Mouse (Mus musculus) hindbrain, embryonic 15.5 days (tissue): ENCODE data around the gene Swsap1. TPM values are rescaled to one million over a fixed set of nuclear protein-coding genes. Genes with fewer than 3 reads are reported as not detected.

Source experiments
- ATAC-seq: fragments of 200-750 bp; cut with Nextera tagmentation; 2 replicates; pipeline ENCODE4 v1.8.0; 2017; ENCODE audit warnings: low read depth, moderate number of reproducible peaks, moderate TSS enrichment; ENCODE audit not compliant: low FRiP score
- H3K27ac ChIP-seq: fragments of 300-500 bp; sonication (generic); replicated peaks from 2 replicates; pipeline ENCODE4 v1.5.1; 2015; ENCODE audit warnings: mild to moderate bottlenecking, inconsistent platforms
- H3K27me3 ChIP-seq: fragments of 300-500 bp; sonication (generic); 2 replicates; pipeline ENCODE4 v1.6.1; 2015; ENCODE audit warnings: control low read depth, inconsistent platforms
- H3K36me3 ChIP-seq: fragments of 300-500 bp; sonication (generic); 2 replicates; pipeline ENCODE4 v1.6.1; 2015; ENCODE audit warnings: control low read depth, inconsistent platforms
- H3K4me1 ChIP-seq: fragments of 300-500 bp; sonication (generic); replicated peaks from 2 replicates; pipeline ENCODE4 v1.6.1; 2015; ENCODE audit warnings: control low read depth, inconsistent platforms
- H3K4me2 ChIP-seq: fragments of 300-500 bp; sonication (generic); 2 replicates; pipeline ENCODE4 v1.6.1; 2015; ENCODE audit warnings: moderate library complexity, mild to moderate bottlenecking, inconsistent platforms
- H3K4me3 ChIP-seq: fragments of 300-500 bp; sonication (generic); 2 replicates; pipeline ENCODE4 v1.5.1; 2015; ENCODE audit warnings: mild to moderate bottlenecking, inconsistent platforms
- H3K9ac ChIP-seq: fragments of 300-500 bp; sonication (generic); 2 replicates; pipeline ENCODE4 v1.6.1; 2015; ENCODE audit warnings: inconsistent platforms
- H3K9me3 ChIP-seq: fragments of 300-500 bp; sonication (generic); 2 replicates; pipeline ENCODE4 v1.6.1; 2016; ENCODE audit warnings: control low read depth, inconsistent platforms
- WGBS: fragments of 180-500 bp; shearing (Covaris S2); methylation state at CpG from one replicate; pipeline ENCODE4 v1.1.7; 2015; 5-methylcytosine and 5-hydroxymethylcytosine counted together
- polyA plus RNA-seq: library from polyadenylated mRNA; unstranded; fragments of >200 nt; fragmentation: Nextera tagmentation; extraction: Ambion mirVana; gene quantifications from 2 replicates; pipeline ENCODE4 v1.2.1, GENCODE M21; 2015

Swsap1 gene
- polyA plus RNA-seq, 1 experiment from 2014 or later: 9.3 TPM

- Histone ChIP-seq H3K9ac (no peak overlapping the region), H3K36me3 (0 out of 2 replicates have a peak, but pooled peaks cover 4% of the 10 kb centered on the region), H3K27ac (no peak overlapping the region), H3K4me3 (no peak overlapping the region), H3K9me3 (no peaks in the 10 kb centered on the region), H3K27me3 (no peaks in the 10 kb centered on the region), H3K4me2 (no peak overlapping the region), H3K4me1 (peaks cover 23% of the 10 kb centered on the region)
- WGBS: 79% methylated on average over 3 of the region's 3 CpGs
- ATAC-seq: no peak
These were observed 30.5 kb upstream of the Swsap1 start for GRCm38 (mm10) chr9:21925034-21925433.

DNA sequence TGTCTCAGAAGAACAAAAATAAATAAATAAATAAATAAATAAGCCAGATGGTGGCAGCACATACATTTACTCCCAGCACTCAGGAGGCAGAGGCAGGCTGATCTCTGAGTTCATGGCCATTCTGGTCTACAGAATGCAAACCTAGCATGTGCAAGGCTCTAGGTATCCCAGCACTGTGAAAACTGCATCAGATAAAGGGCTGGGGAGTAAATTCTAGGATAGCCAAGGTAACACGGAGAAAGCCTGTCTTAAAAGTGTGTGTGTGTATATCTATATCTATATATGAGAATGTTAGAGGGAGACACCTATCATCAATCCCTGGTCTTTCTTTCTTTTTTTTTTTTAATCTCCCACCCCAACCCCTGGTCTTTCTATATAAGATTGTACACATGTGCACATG lies 30.0 kb upstream of the Swsap1 start:
- H3K4me3 ChIP-seq: no peak overlapping the region
- peaks cover 23% of the 10 kb centered on the region for H3K4me1 ChIP-seq
- no peak for ATAC-seq
- 0 out of 2 replicates have a peak, but pooled peaks cover 4% of the 10 kb centered on the region for H3K36me3 ChIP-seq
- no peak overlapping the region for H3K27ac ChIP-seq
- no peak overlapping the region for H3K9ac ChIP-seq
- H3K27me3 ChIP-seq: no peaks in the 10 kb centered on the region
- H3K9me3 ChIP-seq: no peaks in the 10 kb centered on the region
- WGBS: 100% methylated on average over 1 of the region's 1 CpGs
- H3K4me2 ChIP-seq: no peak overlapping the region

DNA sequence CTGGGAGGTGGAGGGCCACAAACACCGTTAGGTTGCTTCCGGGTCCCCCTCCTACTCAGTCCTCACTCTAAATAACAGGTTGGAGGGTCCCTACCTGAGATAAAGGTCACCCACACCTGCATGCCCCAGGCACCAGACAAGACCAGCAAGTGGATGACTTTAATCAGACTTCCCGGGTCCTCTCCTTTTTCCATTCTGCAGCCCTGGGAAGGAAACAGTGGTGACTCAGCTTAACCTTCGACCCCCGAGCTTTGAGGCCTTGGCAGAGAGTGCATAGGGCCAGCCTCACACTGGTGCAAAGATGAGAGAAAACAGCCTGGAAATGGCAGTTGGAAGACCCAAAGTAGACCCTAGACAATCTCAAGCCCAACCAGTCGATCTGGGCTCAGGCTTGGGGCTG lies 29.4 kb upstream of the Swsap1 start:
- 77% methylated on average over 6 of the region's 6 CpGs for WGBS
- Histone ChIP-seq H3K27ac (no peak overlapping the region), H3K9ac (peak overlapping the region; percentile 60; the same call in 1 of the 2 replicates)

GRCm38 (mm10) chr9:21926784-21927183 lies 28.8 kb upstream of the Swsap1 start:
- 1% methylated on average over 6 of the region's 6 CpGs for WGBS
- ATAC-seq: no peak
- peak overlapping the region; percentile 69 for H3K27ac ChIP-seq

More for the DNA sequence above, 29.4 kb upstream of the Swsap1 start:
- H3K4me1 ChIP-seq: peaks cover 23% of the 10 kb centered on the region
- peak overlapping the region; percentile 56 for H3K4me3 ChIP-seq
- H3K9me3 ChIP-seq: no peaks in the 10 kb centered on the region
- peak overlapping the region; percentile 69 for H3K4me2 ChIP-seq
- H3K36me3 ChIP-seq: 0 out of 2 replicates have a peak, but pooled peaks cover 4% of the 10 kb centered on the region
- ATAC-seq: no peak
- no peaks in the 10 kb centered on the region for H3K27me3 ChIP-seq

DNA sequence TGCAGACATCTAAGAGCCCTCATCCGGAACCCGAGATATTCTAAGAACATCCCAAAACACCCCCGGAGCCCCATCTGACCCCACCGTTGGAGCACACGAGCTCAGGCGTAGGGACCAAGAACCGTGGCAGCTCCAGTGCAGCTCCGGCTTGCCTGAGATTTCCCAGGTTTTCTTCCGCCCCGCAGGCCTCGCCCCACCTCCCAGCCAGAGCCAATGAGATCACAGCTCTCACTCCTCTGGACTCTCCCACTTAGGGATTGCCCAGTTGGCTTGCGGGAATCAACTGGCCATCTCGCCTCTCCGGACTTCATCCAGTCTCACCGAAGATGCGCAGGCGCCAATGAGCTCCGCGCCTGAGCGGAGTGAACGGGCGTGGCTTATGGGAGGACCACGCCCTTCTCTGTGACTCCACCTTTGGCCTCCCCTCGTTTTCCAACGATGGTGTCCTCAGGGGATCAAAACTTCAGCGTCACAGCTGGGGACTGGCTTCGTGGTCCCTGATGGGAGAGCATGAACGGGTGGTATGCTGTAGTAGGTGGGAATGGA lies 28.3 kb upstream of the Swsap1 start, which contains the start of the genes Ccdc159 and Tmem205:
Ccdc159 (plus strand) TSS at position 264 of the 546 bp plus-strand sequence.
Tmem205 (minus strand) TSS at position 349 of the 546 bp plus-strand sequence.
- Histone ChIP-seq H3K9ac (peak within 1 kb of the TSS; percentile 60), H3K36me3 (0 out of 2 replicates have a peak, but pooled peaks cover 4% of the 10 kb centered on the region), H3K27ac (peak within 1 kb of the TSS; percentile 69), H3K4me2 (peak within 1 kb of the TSS; percentile 69), H3K4me1 (peaks cover 23% of the 10 kb centered on the region), H3K9me3 (no peaks in the 10 kb centered on the region), H3K4me3 (peak within 1 kb of the TSS; percentile 56), H3K27me3 (no peaks in the 10 kb centered on the region)
- ATAC-seq: peak; percentile 97
- under 1% methylated on average over 28 of the region's 28 CpGs for WGBS

More at GRCm38 (mm10) chr9:21926784-21927183, 28.8 kb upstream of the Swsap1 start:
- 0 out of 2 replicates have a peak, but pooled peaks cover 4% of the 10 kb centered on the region for H3K36me3 ChIP-seq
- H3K4me1 ChIP-seq: peaks cover 23% of the 10 kb centered on the region
- peak overlapping the region; percentile 60 for H3K9ac ChIP-seq
- no peaks in the 10 kb centered on the region for H3K27me3 ChIP-seq
- H3K4me2 ChIP-seq: peak overlapping the region; percentile 69
- H3K4me3 ChIP-seq: peak overlapping the region; percentile 56
- no peaks in the 10 kb centered on the region for H3K9me3 ChIP-seq

GRCm38 (mm10) chr9:21929208-21929607 lies 26.3 kb upstream of the Swsap1 start:
- Histone ChIP-seq H3K4me1 (peaks cover 22% of the 10 kb centered on the region), H3K9me3 (no peaks in the 10 kb centered on the region), H3K4me3 (no peak overlapping the region), H3K36me3 (0 out of 2 replicates have a peak, but pooled peaks cover 4% of the 10 kb centered on the region), H3K27ac (no peak overlapping the region), H3K9ac (no peak overlapping the region), H3K4me2 (no peak overlapping the region), H3K27me3 (no peaks in the 10 kb centered on the region)
- no peak for ATAC-seq
- 87% methylated on average over 3 of the region's 3 CpGs for whole genome bisulfite sequencing

DNA sequence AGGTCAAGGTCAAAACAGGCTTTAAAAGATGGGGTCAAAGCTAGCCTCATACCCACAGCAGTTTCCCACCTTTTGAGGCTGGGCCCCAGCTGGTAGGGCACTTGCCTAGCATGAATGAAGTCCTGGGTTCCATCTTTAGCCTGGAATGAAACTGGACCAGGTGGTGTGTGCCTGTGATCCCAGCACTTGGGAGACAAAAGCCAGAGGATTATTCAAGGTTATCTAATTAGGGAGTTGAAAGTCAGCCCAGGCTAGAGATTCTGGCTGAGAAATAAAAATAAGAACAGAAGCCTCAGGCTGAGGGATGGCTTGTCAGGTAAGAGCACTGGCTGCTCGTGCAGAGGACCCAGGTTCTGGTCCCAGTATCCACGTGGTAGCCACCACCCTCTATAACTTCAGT lies 23.5 kb upstream of the Swsap1 start:
- Histone ChIP-seq H3K9ac (no peak overlapping the region), H3K4me2 (no peak overlapping the region), H3K27ac (no peak overlapping the region), H3K36me3 (no peaks in the 10 kb centered on the region), H3K27me3 (no peaks in the 10 kb centered on the region), H3K4me1 (peaks cover 15% of the 10 kb centered on the region), H3K4me3 (no peak overlapping the region), H3K9me3 (no peaks in the 10 kb centered on the region)
- no peak for ATAC-seq
- 49% methylated on average over 2 of the region's 2 CpGs for WGBS

GRCm38 (mm10) chr9:21932445-21933137 lies 23.0 kb upstream of the Swsap1 start:
- no peak for ATAC-seq
- WGBS: 61% methylated on average over 12 of the region's 12 CpGs
- H3K9me3 ChIP-seq: no peaks in the 10 kb centered on the region
- H3K4me1 ChIP-seq: peaks cover 13% of the 10 kb centered on the region
- no peaks in the 10 kb centered on the region for H3K36me3 ChIP-seq
- H3K27ac ChIP-seq: no peak overlapping the region
- H3K4me3 ChIP-seq: no peak overlapping the region
- H3K4me2 ChIP-seq: no peak overlapping the region
- no peak overlapping the region for H3K9ac ChIP-seq
- no peaks in the 10 kb centered on the region for H3K27me3 ChIP-seq

- Histone ChIP-seq H3K27me3 (no peaks in the 10 kb centered on the region), H3K4me2 (no peak overlapping the region), H3K9me3 (no peaks in the 10 kb centered on the region), H3K36me3 (no peaks in the 10 kb centered on the region), H3K27ac (no peak overlapping the region), H3K4me1 (peaks cover 23% of the 10 kb centered on the region), H3K4me3 (no peak overlapping the region), H3K9ac (no peak overlapping the region)
- WGBS: 86% methylated on average over 12 of the region's 12 CpGs
- ATAC-seq: no peak
These were observed 21.5 kb upstream of the Swsap1 start for GRCm38 (mm10) chr9:21934021-21934420.

DNA sequence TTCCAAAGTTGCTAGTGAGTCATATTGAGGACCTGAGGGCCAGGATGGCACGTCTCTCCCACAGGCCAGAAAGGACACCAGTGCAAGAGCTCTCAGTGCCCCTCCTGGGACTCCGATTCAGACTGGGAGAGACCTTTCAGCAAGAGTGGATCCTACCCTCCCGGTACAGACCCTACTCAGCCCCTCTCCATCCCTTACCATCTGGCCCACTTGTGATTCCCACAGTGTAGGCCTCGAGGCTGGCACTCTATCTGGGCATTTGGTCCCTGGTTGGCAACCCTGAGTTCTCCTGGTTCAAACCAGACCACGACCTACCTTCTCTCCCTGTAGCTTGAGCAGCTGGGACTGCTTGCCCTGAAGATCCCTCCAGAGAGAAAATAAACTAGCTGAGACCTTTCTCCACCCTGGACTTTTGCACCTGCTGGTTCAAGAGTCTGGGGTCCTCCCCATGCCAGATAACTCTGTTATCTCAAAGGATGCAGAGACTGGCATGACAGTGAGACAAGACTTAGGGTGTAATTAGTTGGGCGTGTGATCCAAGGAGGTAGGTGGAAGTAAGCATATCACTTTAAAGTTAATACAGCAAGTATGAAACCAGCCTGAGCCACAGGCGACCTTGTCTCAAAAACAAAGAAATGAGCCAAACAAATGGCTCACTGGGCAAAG lies 20.0 kb upstream of the Swsap1 start:
- H3K27ac ChIP-seq: peak overlapping the region; percentile 86

GRCm38 (mm10) chr9:21936692-21937570 lies 18.6 kb upstream of the Swsap1 start, which contains the start of gene Plppr2:
Gene Plppr2, plus strand, starts transcription at chr9:21937033.
- under 1% methylated on average over 42 of the region's 43 CpGs for WGBS
- Histone ChIP-seq H3K27ac (peak within 1 kb of the TSS; percentile 86), H3K4me3 (peak within 1 kb of the TSS; percentile 59), H3K4me1 (peaks cover 27% of the 10 kb centered on the region), H3K9me3 (no peaks in the 10 kb centered on the region), H3K36me3 (no peaks in the 10 kb centered on the region; the same call in 1 of the 2 replicates), H3K27me3 (no peaks in the 10 kb centered on the region), H3K9ac (peak within 1 kb of the TSS; percentile 67), H3K4me2 (peak within 1 kb of the TSS; percentile 64)
- peak; percentile 96 for ATAC-seq

More for the DNA sequence above, 20.0 kb upstream of the Swsap1 start:
- Histone ChIP-seq H3K9me3 (no peaks in the 10 kb centered on the region), H3K27me3 (no peaks in the 10 kb centered on the region), H3K9ac (no peak overlapping the region), H3K4me2 (peak overlapping the region; percentile 64), H3K36me3 (no peaks in the 10 kb centered on the region; the same call in 1 of the 2 replicates), H3K4me1 (peaks cover 27% of the 10 kb centered on the region), H3K4me3 (no peak overlapping the region)
- ATAC-seq: no peak
- WGBS: 91% methylated on average over 7 of the region's 7 CpGs
